Mouse (Mus musculus) kidney, adult 2 months (tissue): ENCODE results near the gene Slc9a3r1. TPM values are rescaled to one million over a fixed set of nuclear protein-coding genes. Genes with fewer than 3 reads are reported as not detected.

Experiments
- DNase-seq: peaks from one replicate; pipeline ENCODE4 v3.0.0; 2021
- H3K27ac ChIP-seq: fragments of 200-500 bp; 2 replicates; pipeline ENCODE4 v1.5.1; 2012; ENCODE audit warnings: low read depth, low read length, control low read depth, inconsistent platforms; ENCODE audit not compliant: insufficient read depth
- H3K27me3 ChIP-seq: fragments of 200-500 bp; replicated peaks from 2 replicates; pipeline ENCODE4 v1.6.1; 2012; ENCODE audit warnings: mild to moderate bottlenecking, moderate library complexity, low read length, inconsistent platforms; ENCODE audit not compliant: control insufficient read depth, insufficient read depth
- H3K36me3 ChIP-seq: fragments of 200-500 bp; 2 replicates; pipeline ENCODE4 v1.6.1; 2012; ENCODE audit warnings: mild to moderate bottlenecking, moderate library complexity, low read length, inconsistent platforms; ENCODE audit not compliant: control insufficient read depth, insufficient read depth
- H3K4me1 ChIP-seq: fragments of 200-500 bp; 2 replicates; pipeline ENCODE4 v1.6.1; 2011; ENCODE audit warnings: low read length; ENCODE audit not compliant: control insufficient read depth, insufficient read depth
- H3K4me3 ChIP-seq: fragments of 200-500 bp; 2 replicates; pipeline ENCODE4 v1.5.1; 2011; ENCODE audit warnings: mild to moderate bottlenecking, low read depth, low read length, control low read depth; ENCODE audit not compliant: insufficient read depth
- CTCF ChIP-seq: fragments of 200-500 bp; conservative IDR thresholded peaks from 2 replicates; pipeline ENCODE4 v1.5.1; 2011; ENCODE audit warnings: low read depth, mild to moderate bottlenecking, control low read depth, low read length, moderate library complexity, mixed read lengths; ENCODE audit not compliant: insufficient read depth, insufficient read length
- POLR2A ChIP-seq: fragments of 200-500 bp; IDR thresholded peaks from one replicate; pipeline ENCODE4 v1.6.1; 2011; ENCODE audit warnings: low read depth, low read length, control low read depth
- WGBS: fragments of 180-500 bp; shearing (Covaris S2); methylation state at CpG from one replicate; pipeline ENCODE4 v1.1.7; 2018; 5-methylcytosine and 5-hydroxymethylcytosine counted together
- polyA plus RNA-seq: library from polyadenylated mRNA; depleted of rRNA; stranded (reverse); fragments of >200 nt; gene quantifications from 2 replicates; pipeline ENCODE4 v1.2.3, GENCODE M21; 2012; rRNA removed

Slc9a3r1 gene
- polyA plus RNA-seq, 1 experiment: 239 TPM

GRCm38 (mm10) chr11:115226811-115227491 lies 63.8 kb downstream of the Slc9a3r1 start:
- H3K4me3 ChIP-seq: no peak overlapping the region
- H3K36me3 ChIP-seq: no peaks in the 10 kb centered on the region
- TF ChIP-seq POLR2A: no peak
- no peak for TF ChIP-seq CTCF
- peaks cover 4% of the 10 kb centered on the region; the same call in 1 of the 2 replicates for H3K4me1 ChIP-seq
- no peaks in the 10 kb centered on the region for H3K27me3 ChIP-seq
- peak; percentile 30 for DNase-seq
- H3K27ac ChIP-seq: no peak overlapping the region
- 80% methylated on average over 14 of the region's 14 CpGs for WGBS

- H3K27me3 ChIP-seq: no peaks in the 10 kb centered on the region
- H3K4me1 ChIP-seq: peaks cover 5% of the 10 kb centered on the region; the same call in 1 of the 2 replicates
- 69% methylated on average over 12 of the region's 12 CpGs for WGBS
Observed at GRCm38 (mm10) chr11:115227640-115228039, 64.5 kb downstream of the Slc9a3r1 start.

GRCm38 (mm10) chr11:115228430-115228829 lies 65.3 kb downstream of the Slc9a3r1 start:
- Histone ChIP-seq H3K27ac (no peak overlapping the region), H3K36me3 (no peaks in the 10 kb centered on the region), H3K4me3 (no peak overlapping the region), H3K27me3 (no peaks in the 10 kb centered on the region), H3K4me1 (peaks cover 5% of the 10 kb centered on the region; the same call in 1 of the 2 replicates)
- WGBS: 63% methylated on average over 7 of the region's 7 CpGs
- no peak for DNase-seq
- no peak for TF ChIP-seq CTCF
- TF ChIP-seq POLR2A: no peak

More at GRCm38 (mm10) chr11:115227640-115228039, 64.5 kb downstream of the Slc9a3r1 start:
- H3K4me3 ChIP-seq: no peak overlapping the region
- TF ChIP-seq POLR2A (no peak), CTCF (no peak)
- H3K27ac ChIP-seq: no peak overlapping the region
- H3K36me3 ChIP-seq: no peaks in the 10 kb centered on the region
- no peak for DNase-seq

GRCm38 (mm10) chr11:115229021-115229930 lies 66.1 kb downstream of the Slc9a3r1 start:
- H3K4me3 ChIP-seq: no peak overlapping the region
- H3K27ac ChIP-seq: no peak overlapping the region
- peaks cover 5% of the 10 kb centered on the region; the same call in 1 of the 2 replicates for H3K4me1 ChIP-seq
- 54% methylated on average over 15 of the region's 15 CpGs for WGBS
- no peak for DNase-seq
- TF ChIP-seq POLR2A: no peak
- TF ChIP-seq CTCF: no peak
- no peaks in the 10 kb centered on the region for H3K36me3 ChIP-seq
- H3K27me3 ChIP-seq: no peaks in the 10 kb centered on the region

Other genes starting within 250 kb of the Slc9a3r1 start
- 0.18 and 0.33 TPM in 2 replicates for gene Cd300lb, start 229.0 kb upstream of the Slc9a3r1 start, polyA plus RNA-seq
- gene Cd300c, start 194.2 kb upstream of the Slc9a3r1 start, polyA plus RNA-seq: 0.72 TPM in 1 of 2 replicates, not detected in the other
- gene Cd300ld, start 173.4 kb upstream of the Slc9a3r1 start, polyA plus RNA-seq: 1.2 and 1.8 TPM in 2 replicates
- gene Cd300c2, start 161.5 kb upstream of the Slc9a3r1 start, polyA plus RNA-seq: 2.7 and 3.9 TPM in 2 replicates
- gene Cd300ld2, start 147.1 kb upstream of the Slc9a3r1 start, polyA plus RNA-seq: 0.19 and 0.39 TPM in 2 replicates
- gene Cd300ld4, start 136.3 kb upstream of the Slc9a3r1 start, polyA plus RNA-seq: 2.3 TPM in 1 of 2 replicates, not detected in the other
- 0.86 and 3.6 TPM in 2 replicates for gene Cd300ld5, start 125.6 kb upstream of the Slc9a3r1 start, polyA plus RNA-seq
- 8.1 and 15.8 TPM in 2 replicates for gene Cd300ld3, start 114.9 kb upstream of the Slc9a3r1 start, polyA plus RNA-seq
- 0.12 and 0.13 TPM in 2 replicates for gene Cd300e, start 101.2 kb upstream of the Slc9a3r1 start, polyA plus RNA-seq
- gene Rab37, start 71.9 kb upstream of the Slc9a3r1 start, polyA plus RNA-seq: 0.42 and 1.1 TPM in 2 replicates
- 0.29 and 1.2 TPM in 2 replicates for gene Cd300lf, start 29.3 kb upstream of the Slc9a3r1 start, polyA plus RNA-seq
- 13.0 and 14.8 TPM in 2 replicates for gene Tmem104, start 24.1 kb downstream of the Slc9a3r1 start, polyA plus RNA-seq
- 32.4 and 35.3 TPM in 2 replicates for gene Nat9, start 24.5 kb downstream of the Slc9a3r1 start, polyA plus RNA-seq
- 0.34 and 0.42 TPM in 2 replicates for gene Grin2c, start 103.9 kb downstream of the Slc9a3r1 start, polyA plus RNA-seq
- gene Fdxr, start 113.7 kb downstream of the Slc9a3r1 start, polyA plus RNA-seq: 18.0 and 21.0 TPM in 2 replicates
- gene Fads6, start 134.3 kb downstream of the Slc9a3r1 start, polyA plus RNA-seq: 14.0 and 18.1 TPM in 2 replicates
- not detected in 2 replicates for gene Otop2, start 143.8 kb downstream of the Slc9a3r1 start, polyA plus RNA-seq
- gene Ush1g, start 158.7 kb downstream of the Slc9a3r1 start, polyA plus RNA-seq: 0.04 and 0.05 TPM in 2 replicates
- gene Otop3, start 171.4 kb downstream of the Slc9a3r1 start, polyA plus RNA-seq: 0.07 and 0.13 TPM in 2 replicates
- gene Hid1, start 204.4 kb downstream of the Slc9a3r1 start, polyA plus RNA-seq: 5.4 and 6.1 TPM in 2 replicates
- 5.3 and 5.6 TPM in 2 replicates for gene Cdr2l, start 218.6 kb downstream of the Slc9a3r1 start, polyA plus RNA-seq
- gene Mrpl58, start 240.4 kb downstream of the Slc9a3r1 start, polyA plus RNA-seq: 145 and 146 TPM in 2 replicates